Mouse (Mus musculus): ENCODE measurements at regions not wholly inside any gene's neighbourhood (a gene's known extent, or its start where the extent isn't known, plus 50 kb on each side); places are given as distances from the start of the nearest gene placed in this dataset.

DNA sequence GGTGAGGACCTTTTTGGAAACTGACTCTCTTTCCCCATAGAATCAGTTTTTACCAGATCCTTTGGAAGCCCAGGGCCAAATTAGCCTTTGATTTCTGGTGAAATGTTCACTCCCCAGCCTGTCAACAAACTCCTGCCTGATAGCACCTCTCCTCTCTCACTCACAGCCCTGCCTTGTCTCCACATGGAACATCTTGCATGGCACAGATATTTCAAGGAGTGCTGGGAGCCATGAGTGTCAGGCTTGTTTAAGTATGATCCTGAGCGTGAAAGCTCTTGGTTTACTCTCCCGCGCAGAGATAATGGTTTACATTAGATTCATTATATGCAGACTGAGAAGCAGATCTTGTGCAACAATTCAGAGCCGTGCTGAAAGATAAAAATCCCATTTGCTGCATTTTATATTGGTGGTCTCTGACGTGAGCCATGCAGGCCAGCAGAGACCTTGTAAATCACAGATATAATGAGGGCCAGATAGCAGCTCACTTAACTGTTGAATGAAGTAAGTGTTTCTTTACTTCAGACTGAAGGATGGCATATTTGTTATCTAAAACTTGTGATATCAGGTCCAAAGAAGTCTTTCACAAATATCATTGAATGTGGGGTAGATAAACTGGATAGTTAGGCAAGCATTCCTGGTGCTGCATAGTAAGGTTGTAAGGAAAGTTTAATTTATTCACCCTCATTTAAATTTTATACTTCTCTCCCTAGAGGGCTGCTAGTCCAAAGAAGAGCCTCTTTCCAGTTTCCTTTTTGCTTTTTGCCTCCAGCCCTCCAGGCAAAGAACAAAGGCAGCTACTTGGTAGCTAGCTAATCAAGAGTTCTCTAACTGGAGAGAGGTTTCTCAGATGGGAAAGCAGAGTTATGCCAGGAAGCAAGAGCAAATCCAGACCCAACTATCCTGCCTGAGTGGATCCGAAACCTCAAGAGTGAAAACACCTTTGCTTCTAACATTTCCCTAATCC is 81.8 kb downstream of the Tbx18 start:
- no peak for DNase-seq
- TF ChIP-seq CTCF (IDR thresholded peaks at IDR 0.05; ENCODE audit: insufficient read depth, low read length) (no peak), POLR2A (IDR thresholded peaks at IDR 0.05; ENCODE audit: borderline replicate concordance, extremely low read depth, low read depth, low read length) (no peak)
- Histone ChIP-seq H3K4me1 (ENCODE audit: control insufficient read depth, insufficient read depth, low read length) (no peaks in the 10 kb centered on the region), H3K4me3 (replicated peaks; ENCODE audit: extremely low read depth, low read depth, low read length) (no peak overlapping the region)
- WGBS, result 42% methylated on average over 6 of the region's 6 CpGs

DNA sequence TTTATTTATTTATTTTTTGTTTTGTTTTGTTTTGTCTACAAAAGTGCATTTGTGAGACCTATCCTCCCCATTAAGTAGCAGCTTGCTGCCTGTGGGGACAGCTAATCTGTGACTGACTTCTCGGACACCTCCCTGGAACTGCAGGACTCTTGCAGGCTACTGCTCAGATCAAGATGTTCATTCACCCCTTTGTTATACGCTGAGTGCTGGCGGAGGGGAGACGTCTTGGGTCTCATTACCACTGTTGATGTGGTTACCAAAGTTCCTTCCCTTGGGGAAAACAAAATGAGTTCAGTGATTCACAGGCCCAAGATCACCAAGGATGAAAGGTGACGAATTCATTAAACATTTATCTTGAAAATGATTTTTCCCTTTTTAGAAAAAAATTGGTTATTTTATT is 82.7 kb downstream of the Tbx18 start:
- H3K4me1 ChIP-seq (ENCODE audit: control insufficient read depth, insufficient read depth, low read length), result no peaks in the 10 kb centered on the region
- TF ChIP-seq CTCF (IDR thresholded peaks at IDR 0.05; ENCODE audit: insufficient read depth, low read length) (no peak), POLR2A (IDR thresholded peaks at IDR 0.05; ENCODE audit: borderline replicate concordance, extremely low read depth, low read depth, low read length) (no peak)
- WGBS, result 58% methylated on average over 5 of the region's 5 CpGs
- DNase-seq, result no peak
- H3K4me3 ChIP-seq (replicated peaks; ENCODE audit: extremely low read depth, low read depth, low read length), result no peak overlapping the region

DNA sequence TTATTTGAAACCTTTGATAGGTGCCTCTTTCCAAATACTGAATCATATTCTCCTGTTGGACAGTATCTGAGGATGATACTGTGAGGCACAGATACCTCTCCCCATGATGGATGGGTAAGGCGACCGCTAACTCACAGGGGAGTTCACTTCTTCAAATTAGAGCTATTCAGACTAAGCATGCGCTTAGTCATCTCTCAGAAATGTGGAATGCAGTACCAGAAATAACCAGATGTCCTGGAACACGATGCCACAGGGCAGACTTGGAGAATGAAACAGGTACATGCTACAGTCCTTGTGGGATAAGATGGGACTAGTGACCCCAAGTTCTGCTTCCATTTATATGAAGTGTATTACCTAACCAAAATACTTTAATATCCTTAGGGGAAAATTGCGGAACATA is 86.0 kb downstream of the Tbx18 start:
- no peak overlapping the region for H3K4me3 ChIP-seq (replicated peaks; ENCODE audit: extremely low read depth, low read depth, low read length)
- 81% methylated on average over 5 of the region's 5 CpGs for WGBS
- no peaks in the 10 kb centered on the region for H3K4me1 ChIP-seq (ENCODE audit: control insufficient read depth, insufficient read depth, low read length)
- no peak for DNase-seq
- TF ChIP-seq CTCF (IDR thresholded peaks at IDR 0.05; ENCODE audit: insufficient read depth, low read length), result no peak
- TF ChIP-seq POLR2A (IDR thresholded peaks at IDR 0.05; ENCODE audit: borderline replicate concordance, extremely low read depth, low read depth, low read length), result no peak

DNA sequence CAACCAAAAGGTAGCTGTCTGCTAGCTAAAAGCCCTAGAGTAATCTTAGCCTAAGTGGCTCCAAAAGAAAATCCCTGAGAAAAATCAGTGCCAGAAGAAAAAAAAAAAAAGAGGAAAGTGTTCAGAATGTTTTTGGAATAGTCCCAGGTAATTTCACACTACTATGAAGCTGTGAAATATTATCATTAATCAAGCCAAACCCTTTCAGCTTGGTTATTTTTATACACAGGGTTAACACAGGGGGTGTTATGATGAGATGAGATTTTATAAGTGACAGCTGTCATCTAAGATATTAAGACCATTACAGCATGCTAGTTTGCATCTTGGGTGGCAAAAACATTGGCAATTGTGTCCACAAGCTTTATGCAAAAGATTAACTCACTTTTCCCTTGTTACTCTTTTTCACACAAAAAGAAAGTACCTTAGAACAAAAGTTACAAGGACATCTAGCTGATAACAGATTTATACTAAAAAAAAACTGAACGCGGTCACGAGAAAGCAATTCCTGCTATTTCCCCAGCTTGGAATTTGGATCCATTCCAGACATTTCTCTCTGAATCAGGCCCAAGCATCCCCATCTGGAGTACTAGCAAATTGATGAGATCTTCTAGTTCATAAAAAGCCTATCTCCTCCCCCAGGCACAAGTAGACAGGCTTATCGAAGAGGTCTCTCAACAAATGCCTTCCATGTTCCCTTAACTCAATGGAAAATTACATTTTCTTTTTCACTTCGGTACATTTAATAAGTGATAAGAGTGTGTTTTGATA is 97.0 kb downstream of the Tbx18 start:
- no peak for DNase-seq
- H3K4me3 ChIP-seq (replicated peaks; ENCODE audit: extremely low read depth, low read depth, low read length), result no peak overlapping the region
- H3K4me1 ChIP-seq (ENCODE audit: control insufficient read depth, insufficient read depth, low read length), result no peaks in the 10 kb centered on the region
- WGBS, result 56% methylated on average over 5 of the region's 5 CpGs
- TF ChIP-seq POLR2A (IDR thresholded peaks at IDR 0.05; ENCODE audit: borderline replicate concordance, extremely low read depth, low read depth, low read length) (no peak), CTCF (IDR thresholded peaks at IDR 0.05; ENCODE audit: insufficient read depth, low read length) (no peak)

DNA sequence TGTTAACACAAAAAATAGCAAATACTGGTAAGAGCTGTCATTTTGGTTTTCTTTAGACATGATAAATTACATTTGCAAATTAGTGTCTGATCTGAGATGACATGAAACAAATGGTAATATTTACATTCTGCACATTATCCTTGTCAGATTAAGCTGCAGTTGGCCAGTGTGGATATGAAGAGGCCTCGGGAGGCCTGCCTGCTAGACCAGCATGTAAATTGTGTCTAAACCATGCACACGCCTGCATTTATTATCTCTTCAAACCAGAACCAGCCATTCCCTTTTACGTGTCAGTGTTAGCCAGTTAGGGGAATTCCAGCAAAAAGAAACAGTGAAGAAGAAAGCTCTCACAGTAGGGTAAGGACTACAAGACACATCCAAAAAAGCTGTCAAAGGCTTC is 104.6 kb downstream of the Tbx18 start:
- no peak for DNase-seq
- Histone ChIP-seq H3K4me1 (ENCODE audit: control insufficient read depth, insufficient read depth, low read length) (no peaks in the 10 kb centered on the region), H3K4me3 (replicated peaks; ENCODE audit: extremely low read depth, low read depth, low read length) (no peak overlapping the region)
- no peak for TF ChIP-seq CTCF (IDR thresholded peaks at IDR 0.05; ENCODE audit: insufficient read depth, low read length)
- no peak for TF ChIP-seq POLR2A (IDR thresholded peaks at IDR 0.05; ENCODE audit: borderline replicate concordance, extremely low read depth, low read depth, low read length)
- 59% methylated on average over 3 of the region's 3 CpGs for WGBS

DNA sequence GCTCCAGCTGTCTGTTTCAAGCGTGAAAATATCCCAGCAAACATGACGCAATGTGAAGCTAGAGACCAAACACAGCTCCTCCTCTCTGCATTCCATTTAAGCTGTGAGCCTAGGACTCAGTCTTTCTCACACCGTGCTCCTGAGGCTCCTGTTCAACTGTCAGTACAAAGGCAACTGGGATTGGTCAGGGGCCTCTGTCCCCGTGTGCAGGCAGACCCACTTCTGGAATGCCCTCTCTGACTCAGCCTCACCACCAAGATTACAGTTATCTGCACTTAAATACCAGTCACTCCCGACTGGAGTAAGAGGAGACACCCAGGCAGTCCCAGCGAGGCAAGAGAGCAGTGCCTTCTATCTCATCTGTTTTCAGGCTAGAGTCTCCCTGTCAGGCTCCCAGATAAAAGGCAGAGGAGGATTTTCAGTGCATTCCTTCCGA is 112.8 kb downstream of the Tbx18 start:
- TF ChIP-seq POLR2A (IDR thresholded peaks at IDR 0.05; ENCODE audit: borderline replicate concordance, extremely low read depth, low read depth, low read length) (no peak), CTCF (IDR thresholded peaks at IDR 0.05; ENCODE audit: insufficient read depth, low read length) (no peak)
- no peak for DNase-seq
- no peaks in the 10 kb centered on the region for H3K4me1 ChIP-seq (ENCODE audit: control insufficient read depth, insufficient read depth, low read length)
- WGBS, result 18% methylated on average over 7 of the region's 7 CpGs
- H3K4me3 ChIP-seq (replicated peaks; ENCODE audit: extremely low read depth, low read depth, low read length), result no peak overlapping the region

DNA sequence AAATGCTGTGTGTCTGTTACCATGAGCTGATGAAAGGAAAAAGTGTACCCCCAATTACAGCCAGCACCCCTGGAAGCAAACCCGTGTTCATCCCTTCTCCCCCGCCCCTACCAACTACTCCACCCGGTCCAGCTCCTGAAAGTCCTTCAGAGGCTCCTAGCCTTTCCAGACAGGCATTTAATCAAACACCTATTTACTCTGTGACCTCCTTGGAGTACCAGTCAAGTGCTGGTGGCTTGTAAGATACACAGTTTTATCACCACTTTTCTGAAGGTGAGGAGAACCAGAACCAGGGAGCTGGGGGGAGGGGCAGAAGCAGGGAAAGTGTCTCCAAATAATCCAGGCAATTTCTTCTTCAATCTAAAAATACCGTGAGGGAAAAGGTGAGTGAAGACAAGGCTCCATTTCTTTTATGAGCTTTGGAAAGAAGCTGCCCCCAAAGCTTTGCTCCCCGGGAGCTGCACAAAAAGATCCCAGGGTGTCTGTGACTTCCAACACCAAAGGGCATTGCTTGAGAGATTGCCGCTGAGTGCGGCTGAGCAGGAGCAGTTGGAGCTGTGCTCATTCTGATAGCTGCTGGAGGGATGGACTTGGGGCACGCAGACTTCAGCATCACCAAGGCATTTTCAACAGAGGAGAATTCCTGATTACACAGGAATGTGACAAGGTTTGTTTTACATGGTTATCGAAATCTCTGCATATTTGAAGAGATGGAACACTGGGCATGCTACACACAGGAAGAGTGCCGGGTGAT is 123.0 kb downstream of the Tbx18 start:
- DNase-seq, result no peak
- WGBS, result 21% methylated on average over 10 of the region's 10 CpGs
- no peaks in the 10 kb centered on the region for H3K4me1 ChIP-seq (ENCODE audit: control insufficient read depth, insufficient read depth, low read length)
- TF ChIP-seq POLR2A (IDR thresholded peaks at IDR 0.05; ENCODE audit: borderline replicate concordance, extremely low read depth, low read depth, low read length), result no peak
- no peak for TF ChIP-seq CTCF (IDR thresholded peaks at IDR 0.05; ENCODE audit: insufficient read depth, low read length)
- H3K4me3 ChIP-seq (replicated peaks; ENCODE audit: extremely low read depth, low read depth, low read length), result no peak overlapping the region

DNA sequence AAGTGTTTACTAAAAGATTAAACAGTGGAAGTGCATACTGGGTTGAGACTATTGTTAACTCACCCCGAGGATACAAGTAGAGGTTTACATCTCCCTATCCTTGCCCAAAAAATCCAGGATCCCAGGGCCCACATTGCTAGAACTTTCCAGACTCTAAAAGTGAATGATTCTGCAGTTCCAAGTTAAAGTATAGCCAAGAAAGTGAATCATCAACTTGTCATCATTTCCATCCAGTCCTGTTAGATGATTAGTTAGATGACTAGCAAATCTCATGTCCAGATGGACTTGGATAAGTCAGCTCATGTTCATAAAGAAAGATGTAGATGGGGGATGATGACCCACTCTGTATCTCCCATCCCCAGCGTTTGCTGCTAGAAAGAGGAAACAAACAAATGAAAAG is 155.5 kb downstream of the Tbx18 start:
- no peaks in the 10 kb centered on the region for H3K4me1 ChIP-seq (ENCODE audit: control insufficient read depth, insufficient read depth, low read length)
- DNase-seq, result no peak
- no peak for TF ChIP-seq POLR2A (IDR thresholded peaks at IDR 0.05; ENCODE audit: borderline replicate concordance, extremely low read depth, low read depth, low read length)
- no peak for TF ChIP-seq CTCF (IDR thresholded peaks at IDR 0.05; ENCODE audit: insufficient read depth, low read length)
- 27% methylated on average over 2 of the region's 2 CpGs for WGBS
- H3K4me3 ChIP-seq (replicated peaks; ENCODE audit: extremely low read depth, low read depth, low read length), result no peak overlapping the region

DNA sequence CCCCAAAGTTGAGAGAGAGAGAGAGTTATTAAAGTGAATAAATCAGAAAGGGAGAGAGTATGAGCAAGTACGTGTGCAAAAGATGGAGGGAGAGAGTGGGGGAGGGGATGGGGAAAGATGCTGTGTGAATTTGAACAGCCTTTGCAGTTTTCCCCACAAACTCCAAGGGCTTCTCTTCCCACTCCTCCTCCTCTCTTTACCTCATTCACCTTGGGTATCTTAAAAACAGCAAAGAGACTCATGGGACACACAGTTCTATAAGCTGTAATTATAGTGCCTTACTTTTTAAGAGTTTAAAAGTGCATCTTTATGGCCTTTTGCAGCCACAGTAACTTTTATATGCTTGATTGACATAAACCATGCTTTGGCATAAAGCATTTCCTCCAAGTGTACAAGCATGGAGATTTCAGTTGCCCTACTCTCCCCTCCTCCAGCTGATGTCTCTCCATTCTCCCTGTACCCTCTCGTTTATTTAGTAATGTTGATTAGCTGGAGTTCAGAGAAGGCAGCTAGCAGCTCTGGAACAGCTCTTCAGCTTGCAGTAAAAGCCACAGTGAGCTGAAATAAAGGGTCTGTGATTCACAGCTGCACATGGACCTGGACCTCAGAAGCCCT is 156.7 kb downstream of the Tbx18 start:
- 28% methylated on average over 2 of the region's 2 CpGs for WGBS
- no peak overlapping the region for H3K4me3 ChIP-seq (replicated peaks; ENCODE audit: extremely low read depth, low read depth, low read length)
- DNase-seq, result no peak
- no peaks in the 10 kb centered on the region for H3K4me1 ChIP-seq (ENCODE audit: control insufficient read depth, insufficient read depth, low read length)
- TF ChIP-seq CTCF (IDR thresholded peaks at IDR 0.05; ENCODE audit: insufficient read depth, low read length) (no peak), POLR2A (IDR thresholded peaks at IDR 0.05; ENCODE audit: borderline replicate concordance, extremely low read depth, low read depth, low read length) (no peak)
